Mouse (Mus musculus) erythroblast, embryonic 14.5 days (primary cell): ENCODE data around the gene Arhgap17. TPM values are rescaled to one million over a fixed set of nuclear protein-coding genes. Genes with fewer than 3 reads are reported as not detected.

ENCODE experiments used
- H3K27me3 ChIP-seq: 2 replicates; pipeline ENCODE4 v1.6.1; 2012; ENCODE audit warnings: inconsistent platforms; ENCODE audit not compliant: control insufficient read depth
- H3K36me3 ChIP-seq: 2 replicates; pipeline ENCODE4 v1.6.1; 2012; ENCODE audit warnings: mild to moderate bottlenecking, inconsistent platforms; ENCODE audit not compliant: control insufficient read depth
- H3K4me1 ChIP-seq: 2 replicates; pipeline ENCODE4 v1.6.1; 2012; ENCODE audit warnings: inconsistent platforms; ENCODE audit not compliant: control insufficient read depth
- H3K4me3 ChIP-seq: replicated peaks from 2 replicates; pipeline ENCODE3; 2012; ENCODE audit warnings: moderate library complexity, mild to moderate bottlenecking, inconsistent platforms
- H3K9me3 ChIP-seq: 2 replicates; pipeline ENCODE4 v1.6.1; 2012; ENCODE audit warnings: low read length, inconsistent platforms, mixed read lengths; ENCODE audit not compliant: control insufficient read depth
- GATA1 ChIP-seq: IDR thresholded peaks from 2 replicates; pipeline ENCODE4 v1.6.1; 2012; ENCODE audit warnings: low read length, inconsistent platforms, mixed read lengths
- TAL1 ChIP-seq: IDR thresholded peaks from 3 replicates; pipeline ENCODE4 v1.6.1; 2012; ENCODE audit warnings: low read length, inconsistent platforms, mixed read lengths
- polyA plus RNA-seq: library from polyadenylated mRNA; stranded (reverse); fragments of >175 nt; gene quantifications from 2 replicates; pipeline ENCODE4 v1.2.3, GENCODE M21; 2012

Gene Arhgap17
- polyA plus RNA-seq: 3.8 and 4.6 TPM in 2 replicates

- no peak for TF ChIP-seq TAL1
- TF ChIP-seq GATA1: no peak
- Histone ChIP-seq H3K4me1 (peaks cover 59% of the 10 kb centered on the region), H3K27me3 (peaks cover 6% of the 10 kb centered on the region; the same call in 1 of the 2 replicates), H3K9me3 (no peaks in the 10 kb centered on the region), H3K4me3 (peak within 1 kb of the TSS; percentile 86), H3K36me3 (peaks cover 5% of the 10 kb centered on the region)
These were observed at the start of gene Arhgap17, which contains the start of gene Lcmt1 for GRCm38 (mm10) chr7:123369759-123370481. TSS of gene Arhgap17 (minus strand) at chr7:123369915. TSS of gene Lcmt1 (plus strand) at chr7:123369784.

- Histone ChIP-seq H3K9me3 (no peaks in the 10 kb centered on the region), H3K27me3 (no peaks in the 10 kb centered on the region), H3K36me3 (peaks cover 67% of the 10 kb centered on the region), H3K4me1 (no peaks in the 10 kb centered on the region), H3K4me3 (no peak overlapping the region)
- no peak for TF ChIP-seq GATA1
- TF ChIP-seq TAL1: no peak
These were observed 47.9 kb upstream of the Arhgap17 start for GRCm38 (mm10) chr7:123417661-123418060.

- no peaks in the 10 kb centered on the region for H3K9me3 ChIP-seq
- TF ChIP-seq GATA1 (no peak), TAL1 (no peak)
- H3K4me3 ChIP-seq: no peak overlapping the region
- no peaks in the 10 kb centered on the region for H3K27me3 ChIP-seq
- peaks cover 66% of the 10 kb centered on the region for H3K36me3 ChIP-seq
- H3K4me1 ChIP-seq: no peaks in the 10 kb centered on the region
These were observed 47.1 kb upstream of the Arhgap17 start for GRCm38 (mm10) chr7:123416803-123417202.

DNA sequence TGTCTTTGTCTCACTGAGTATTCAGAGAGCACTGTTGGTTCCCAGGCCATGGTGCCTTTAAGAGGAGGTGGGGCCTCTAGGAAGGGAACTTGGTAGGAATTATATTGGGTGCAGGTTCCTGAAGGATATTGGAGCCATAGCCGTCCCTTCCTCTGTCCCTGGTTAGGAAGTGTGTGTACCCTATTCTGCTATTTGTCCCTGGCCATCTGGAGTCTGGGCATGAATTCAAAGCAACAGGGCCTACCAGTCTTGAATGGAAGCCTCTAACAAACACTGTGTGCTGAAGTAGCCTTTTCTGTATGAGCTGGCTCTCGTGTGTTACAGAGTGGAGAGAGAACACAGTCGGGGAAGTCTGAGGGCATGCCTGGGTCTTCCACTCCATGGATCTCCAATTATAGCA lies 42.4 kb upstream of the Arhgap17 start:
- Histone ChIP-seq H3K36me3 (peaks cover 50% of the 10 kb centered on the region), H3K4me1 (no peaks in the 10 kb centered on the region), H3K9me3 (no peaks in the 10 kb centered on the region), H3K27me3 (no peaks in the 10 kb centered on the region), H3K4me3 (no peak overlapping the region)
- TF ChIP-seq GATA1 (no peak), TAL1 (no peak)

GRCm38 (mm10) chr7:123411109-123411508 lies 41.4 kb upstream of the Arhgap17 start:
- TF ChIP-seq GATA1: no peak
- TF ChIP-seq TAL1: no peak
- H3K9me3 ChIP-seq: no peaks in the 10 kb centered on the region
- no peak overlapping the region for H3K4me3 ChIP-seq
- no peaks in the 10 kb centered on the region for H3K27me3 ChIP-seq
- H3K4me1 ChIP-seq: peaks cover under 1% of the 10 kb centered on the region; the same call in 1 of the 2 replicates
- H3K36me3 ChIP-seq: peaks cover 55% of the 10 kb centered on the region

- H3K36me3 ChIP-seq: peaks cover 58% of the 10 kb centered on the region
- no peaks in the 10 kb centered on the region for H3K9me3 ChIP-seq
- peaks cover 7% of the 10 kb centered on the region for H3K4me1 ChIP-seq
- no peaks in the 10 kb centered on the region for H3K27me3 ChIP-seq
- TF ChIP-seq GATA1: no peak
- TF ChIP-seq TAL1: no peak
- no peak overlapping the region for H3K4me3 ChIP-seq
These were observed 40.8 kb upstream of the Arhgap17 start for GRCm38 (mm10) chr7:123410502-123410901.

- H3K4me1 ChIP-seq: peaks cover 11% of the 10 kb centered on the region
- no peaks in the 10 kb centered on the region for H3K9me3 ChIP-seq
- peaks cover 61% of the 10 kb centered on the region for H3K36me3 ChIP-seq
- H3K27me3 ChIP-seq: no peaks in the 10 kb centered on the region
- no peak for TF ChIP-seq TAL1
- TF ChIP-seq GATA1: no peak
- no peak overlapping the region for H3K4me3 ChIP-seq
These were observed 37.3 kb upstream of the Arhgap17 start for GRCm38 (mm10) chr7:123406988-123407387.

DNA sequence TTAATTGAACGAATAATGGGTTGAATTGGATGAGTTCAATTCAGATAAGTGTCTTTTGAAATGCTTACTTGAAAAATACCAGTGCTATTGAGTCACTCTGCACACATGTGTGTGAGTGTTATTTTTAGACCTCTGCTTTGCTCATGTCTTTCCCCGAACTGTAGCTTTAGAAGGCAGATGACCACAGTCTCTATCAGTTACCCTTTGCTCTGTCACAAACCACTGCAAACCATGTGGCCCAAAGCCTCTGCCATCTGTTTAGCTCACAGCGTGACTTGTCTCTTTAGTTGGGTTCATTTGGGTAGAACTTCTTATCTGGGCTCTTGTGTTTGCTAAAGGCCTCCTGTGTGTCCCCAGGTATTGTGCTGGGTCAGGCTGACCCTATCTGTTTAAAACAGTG lies 35.9 kb upstream of the Arhgap17 start:
- TF ChIP-seq GATA1 (no peak), TAL1 (no peak)
- no peak overlapping the region for H3K4me3 ChIP-seq
- peaks cover 11% of the 10 kb centered on the region for H3K4me1 ChIP-seq
- no peaks in the 10 kb centered on the region for H3K27me3 ChIP-seq
- peaks cover 60% of the 10 kb centered on the region for H3K36me3 ChIP-seq
- no peaks in the 10 kb centered on the region for H3K9me3 ChIP-seq

- peaks cover 16% of the 10 kb centered on the region for H3K4me1 ChIP-seq
- H3K36me3 ChIP-seq: peaks cover 66% of the 10 kb centered on the region
- H3K9me3 ChIP-seq: no peaks in the 10 kb centered on the region
- TF ChIP-seq GATA1 (no peak), TAL1 (no peak)
- no peaks in the 10 kb centered on the region for H3K27me3 ChIP-seq
- no peak overlapping the region for H3K4me3 ChIP-seq
These were observed 34.5 kb upstream of the Arhgap17 start for GRCm38 (mm10) chr7:123404198-123404597.
